Mouse (Mus musculus): Measurements from ENCODE around the gene Prpf31.
A peak's percentile ranks its signal among the peaks of the same experiment; 100 is the strongest.
"Not testable (repeated sequence)": the region's sequence is repeated elsewhere in the genome, so short reads cannot be mapped to it uniquely, and the experiment has no call there.

Prpf31 gene

GRCm38 (mm10) chr7:3629543-3630477 lies at the start of gene Prpf31, which contains the start of gene Tfpt:
Gene Prpf31 (plus strand): TSS chr7:3629985.
Gene Tfpt (minus strand): TSS chr7:3629929.
- peak; percentile 92 for DNase-seq

- peak; percentile 7 for DNase-seq
Measured at GRCm38 (mm10) chr7:3580029-3580428, 49.8 kb upstream of the Prpf31 start.

DNA sequence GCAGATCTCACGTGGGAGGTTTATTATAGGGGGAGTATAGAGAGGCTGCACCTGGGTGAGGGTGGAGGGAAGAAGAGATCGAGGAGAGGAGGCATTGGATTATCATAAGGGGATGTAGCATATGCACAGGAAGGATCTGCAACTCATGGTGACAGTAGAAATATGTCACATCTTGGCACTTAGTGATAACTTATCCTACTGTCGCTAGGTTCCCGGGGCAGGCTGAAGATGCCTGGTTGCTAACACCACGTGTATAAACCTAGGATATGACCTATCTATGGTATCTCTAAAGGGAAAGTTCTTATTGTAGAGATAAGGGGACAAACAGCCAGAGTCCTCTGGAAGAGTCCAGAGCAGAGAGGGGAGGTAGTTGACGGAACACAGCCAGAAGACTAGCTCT lies 44.0 kb upstream of the Prpf31 start:
- no peak for DNase-seq

DNA sequence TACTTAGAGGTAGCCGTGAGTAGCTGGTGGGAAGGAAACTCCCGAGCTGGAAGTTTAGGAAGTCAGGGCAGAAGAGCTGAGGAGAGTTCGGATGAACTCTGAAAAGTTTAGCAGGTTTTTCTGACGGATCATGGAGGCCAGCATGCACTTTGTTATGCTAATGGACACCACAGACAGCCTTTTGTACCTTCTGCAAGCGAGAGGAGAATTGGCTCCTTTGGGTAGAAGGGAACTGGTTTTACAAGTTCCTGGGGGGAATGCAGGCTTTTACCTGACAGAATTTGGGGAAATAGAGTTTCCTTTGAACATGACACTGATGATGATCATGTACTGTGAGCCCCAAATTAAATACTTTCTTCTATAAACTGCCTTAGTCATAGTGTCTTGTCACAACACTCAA lies 43.5 kb upstream of the Prpf31 start:
- no peak for DNase-seq

DNA sequence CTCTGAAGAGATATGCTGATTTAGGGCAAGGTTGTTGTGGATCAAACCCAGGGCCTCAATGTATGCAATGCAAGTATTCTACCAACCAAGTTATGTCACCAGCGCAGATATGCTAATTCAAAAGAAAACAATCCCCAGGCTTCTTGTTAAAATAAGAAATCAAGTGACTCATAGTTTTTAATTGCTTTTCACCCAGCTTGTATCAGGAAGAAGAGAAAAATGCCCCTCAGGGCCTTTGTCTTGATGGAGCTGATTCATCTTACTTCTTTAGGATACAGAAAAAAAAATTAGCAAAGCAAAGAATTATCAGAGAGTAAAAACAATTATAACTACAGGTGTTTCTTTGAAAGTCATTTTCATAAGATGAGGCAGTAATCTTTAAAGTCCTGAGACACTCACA lies 42.5 kb upstream of the Prpf31 start:
- DNase-seq = no peak

DNA sequence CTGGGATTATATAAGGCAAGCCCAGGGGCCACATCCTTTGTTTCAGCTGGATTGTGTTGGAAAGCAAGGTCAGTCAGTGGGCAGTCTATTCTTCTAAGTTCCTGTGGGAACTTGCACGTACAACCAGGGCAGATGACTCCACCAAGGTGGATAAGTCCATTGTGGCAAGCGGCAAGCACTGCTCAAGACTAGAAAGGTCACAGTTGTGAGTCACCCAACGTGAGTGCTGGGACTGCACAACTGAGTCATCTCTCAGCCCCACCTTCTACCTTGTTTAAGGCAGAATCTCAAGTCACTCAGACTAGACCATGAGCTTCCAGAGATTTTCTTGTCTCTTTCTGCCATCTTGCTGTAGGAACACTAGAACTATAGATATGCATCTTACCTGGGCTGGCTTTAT lies 39.2 kb upstream of the Prpf31 start:
- DNase-seq = no peak

DNA sequence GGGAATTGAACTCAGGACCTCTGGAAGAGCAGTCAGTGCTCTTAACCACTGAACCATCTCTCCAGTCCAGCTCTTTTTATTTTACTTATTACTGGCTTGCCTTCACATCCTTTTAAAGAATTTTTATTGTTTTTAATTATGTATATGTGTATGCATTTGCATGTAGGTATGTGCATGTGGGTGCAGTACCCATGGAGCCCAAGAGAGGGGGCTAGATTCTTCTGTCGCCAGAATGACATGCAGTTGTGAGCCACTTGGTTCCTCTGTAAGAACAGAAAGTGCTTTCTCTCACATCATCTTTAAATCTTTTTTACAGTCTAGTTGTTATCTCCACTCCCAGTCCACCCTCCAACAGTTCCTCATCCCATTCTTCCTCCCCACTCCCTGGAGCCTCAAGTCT lies 38.3 kb upstream of the Prpf31 start:
- DNase-seq = no peak

DNA sequence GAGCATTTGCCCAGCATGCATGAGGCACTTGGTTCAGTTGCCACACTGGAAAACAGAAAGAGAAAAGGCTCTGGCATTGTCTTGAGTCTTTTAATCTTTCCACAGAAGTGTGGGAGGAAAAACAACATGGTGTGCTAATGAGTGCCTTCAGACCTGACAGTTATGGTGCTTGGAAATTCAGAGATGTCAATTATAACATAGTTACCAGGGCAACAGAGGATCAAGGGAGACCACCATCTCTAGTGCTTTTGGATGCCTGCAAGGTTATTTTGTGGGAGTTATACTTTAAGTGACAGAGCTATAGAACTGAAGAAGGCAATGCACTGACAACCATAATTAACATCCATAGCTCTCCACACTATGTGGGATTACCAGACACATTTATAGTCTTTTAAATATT lies 35.9 kb upstream of the Prpf31 start:
- no peak for DNase-seq

DNA sequence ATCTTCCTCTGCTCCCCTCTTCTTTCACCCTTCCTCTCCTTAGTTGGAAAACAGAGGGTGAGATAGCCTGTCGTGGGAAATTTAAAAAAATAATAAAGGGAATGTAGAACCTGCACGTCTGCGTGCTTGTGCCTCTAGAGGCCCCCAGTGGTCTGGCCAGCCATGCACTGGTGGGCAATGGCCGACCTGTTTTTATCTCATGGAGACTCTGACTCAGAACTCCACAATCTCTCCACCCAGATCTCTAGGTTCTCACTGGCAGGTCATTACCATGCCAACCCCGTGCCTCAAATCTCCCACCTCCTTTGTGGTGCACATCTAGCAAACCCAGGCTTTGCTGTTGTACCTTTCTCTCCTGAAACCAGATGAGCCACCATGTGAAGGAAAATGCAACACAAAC lies 35.1 kb upstream of the Prpf31 start:
- DNase-seq = no peak

DNA sequence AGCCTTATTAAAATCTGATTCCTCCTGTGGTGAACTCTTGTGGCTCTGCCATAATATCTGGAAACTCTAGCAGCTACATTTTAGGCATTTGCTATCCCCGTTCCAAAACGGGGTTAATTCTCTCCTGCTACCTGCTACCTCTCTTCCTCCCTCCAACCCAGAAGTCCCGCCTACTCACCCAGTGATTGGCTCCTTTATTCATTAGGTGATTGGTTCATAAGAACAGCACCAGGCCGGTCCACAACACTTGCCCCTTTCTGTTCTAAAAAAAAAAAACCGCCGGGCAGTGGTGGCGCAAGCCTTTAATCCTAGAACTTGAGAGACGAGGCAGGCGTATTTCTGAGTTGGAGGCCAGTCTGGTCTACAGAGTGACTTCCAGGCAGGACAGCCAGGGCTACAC lies 34.6 kb upstream of the Prpf31 start:
- peak; percentile 9 for DNase-seq

GRCm38 (mm10) chr7:3597755-3598154 lies 32.0 kb upstream of the Prpf31 start:
- not testable (repeated sequence) for DNase-seq

- DNase-seq = peak; percentile 68
Measured at GRCm38 (mm10) chr7:3601119-3601518, 28.7 kb upstream of the Prpf31 start.

DNA sequence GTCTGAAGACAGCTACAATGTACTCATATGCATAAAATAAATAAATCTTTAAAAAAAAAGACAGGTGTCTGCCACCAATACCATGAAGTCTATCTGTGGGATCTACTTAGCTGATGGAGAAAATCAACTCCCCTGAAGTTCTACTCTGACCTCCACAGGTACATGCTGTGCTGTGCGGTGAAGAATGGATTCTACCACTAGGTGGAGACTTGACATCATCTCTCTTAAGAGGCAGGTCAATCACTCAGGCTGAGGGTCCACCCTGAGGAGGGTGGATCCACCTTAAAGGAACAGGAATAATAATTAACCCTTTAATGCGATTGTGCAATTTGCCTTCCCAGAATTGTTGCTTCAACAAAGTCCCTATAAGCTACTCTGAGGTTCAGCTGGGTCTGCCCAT lies 23.0 kb upstream of the Prpf31 start:
- DNase-seq = peak; percentile 30

DNA sequence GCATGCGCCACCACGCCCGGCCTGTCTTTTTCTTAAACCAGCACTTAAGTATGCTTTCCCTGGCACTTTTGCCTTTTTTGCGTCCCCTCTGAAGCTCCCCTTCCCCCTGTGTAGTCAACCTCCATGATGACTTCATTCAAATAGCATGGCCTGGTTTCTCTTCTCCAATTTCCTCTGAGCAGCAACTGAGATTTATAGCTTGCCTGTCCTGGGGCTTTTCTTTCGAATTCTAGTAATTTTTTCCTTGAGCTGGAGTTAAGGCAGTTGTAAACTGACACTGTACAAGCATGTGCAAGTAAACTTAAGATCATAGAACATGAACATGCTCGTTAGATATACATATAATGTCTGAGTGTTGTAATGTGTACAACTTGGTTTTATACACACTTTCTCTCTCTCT lies 22.4 kb upstream of the Prpf31 start:
- DNase-seq = no peak

DNA sequence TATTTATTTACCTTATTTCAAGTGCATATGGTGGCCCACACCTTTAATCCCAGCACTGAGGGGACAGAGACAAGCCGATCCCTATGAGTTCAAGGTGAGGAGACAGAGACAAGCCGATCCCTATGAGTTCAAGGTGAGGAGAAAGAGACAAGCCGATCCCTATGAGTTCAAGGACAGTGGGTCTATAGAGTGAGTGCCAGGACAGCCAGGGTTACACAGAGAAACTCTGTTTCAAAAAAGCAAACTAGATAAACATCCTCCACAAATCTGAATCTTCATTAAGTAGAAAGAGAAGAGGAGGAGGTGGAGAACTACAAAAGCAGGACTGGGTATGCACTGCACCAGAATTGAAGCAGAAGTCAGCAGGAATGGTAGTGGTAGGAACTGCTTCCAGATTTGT lies 21.1 kb upstream of the Prpf31 start:
- no peak for DNase-seq

DNA sequence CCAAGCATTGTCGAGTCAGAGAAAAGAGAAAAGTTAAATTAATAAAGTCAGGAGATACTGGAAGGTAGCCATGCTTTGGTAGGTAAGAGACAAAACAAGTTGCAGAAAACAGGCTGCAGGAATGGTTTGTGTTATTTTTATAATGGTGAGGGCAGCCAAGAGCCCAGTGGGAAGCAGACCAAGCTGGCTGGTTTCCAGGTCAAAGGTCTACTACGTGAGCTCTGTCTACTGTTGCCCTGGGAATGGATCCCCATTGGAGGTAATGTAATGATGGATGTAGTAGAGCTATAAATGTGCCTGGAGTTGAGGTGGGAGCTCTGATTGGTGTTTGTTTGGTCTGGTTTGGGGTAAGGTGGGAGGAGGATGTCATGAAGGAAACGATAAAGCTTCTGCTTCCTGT lies 20.7 kb upstream of the Prpf31 start:
- DNase-seq = no peak

DNA sequence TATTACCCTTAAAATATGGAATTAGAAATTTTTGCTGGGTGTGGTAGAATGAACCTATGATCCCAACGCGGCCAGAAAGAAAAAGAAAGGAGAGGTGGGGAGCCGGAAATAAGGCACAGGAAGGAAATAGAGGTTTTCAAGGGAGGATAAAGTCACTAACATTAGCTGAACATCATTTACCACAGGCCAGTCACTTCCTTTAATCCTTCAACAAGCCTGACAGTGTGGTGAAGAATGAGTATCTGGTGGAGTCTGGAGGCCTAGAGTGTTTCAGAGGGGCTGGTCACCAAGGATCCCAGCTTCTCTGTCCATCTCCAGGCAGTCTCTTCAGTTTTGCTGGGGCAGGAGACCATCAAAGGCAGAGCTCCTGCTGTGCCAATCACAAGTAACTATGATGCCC lies 19.3 kb upstream of the Prpf31 start:
- no peak for DNase-seq

GRCm38 (mm10) chr7:3611006-3611405 lies 18.8 kb upstream of the Prpf31 start:
- DNase-seq = no peak

GRCm38 (mm10) chr7:3614021-3614420 lies 15.8 kb upstream of the Prpf31 start:
- no peak for DNase-seq

DNA sequence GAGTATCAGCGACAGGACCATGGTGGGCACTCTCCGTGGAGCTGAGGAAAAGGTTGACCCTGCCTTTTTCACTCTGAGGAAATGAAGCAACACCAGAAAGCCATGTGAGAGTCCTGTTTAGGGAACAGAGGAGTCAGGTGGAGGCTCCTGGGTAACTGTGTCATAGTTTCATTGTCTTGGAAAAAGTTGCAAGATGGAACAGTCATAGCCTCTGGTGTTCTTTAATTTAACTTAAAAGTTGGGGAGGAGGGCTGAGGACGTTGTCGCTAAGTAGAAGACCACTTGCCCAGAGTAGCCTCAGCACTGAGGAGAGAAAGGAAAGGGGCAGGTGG lies 13.8 kb upstream of the Prpf31 start, which contains the start of gene Oscar:
TSS of gene Oscar (minus strand) at position 101 of the 332 bp plus-strand sequence.
- no peak for DNase-seq

DNA sequence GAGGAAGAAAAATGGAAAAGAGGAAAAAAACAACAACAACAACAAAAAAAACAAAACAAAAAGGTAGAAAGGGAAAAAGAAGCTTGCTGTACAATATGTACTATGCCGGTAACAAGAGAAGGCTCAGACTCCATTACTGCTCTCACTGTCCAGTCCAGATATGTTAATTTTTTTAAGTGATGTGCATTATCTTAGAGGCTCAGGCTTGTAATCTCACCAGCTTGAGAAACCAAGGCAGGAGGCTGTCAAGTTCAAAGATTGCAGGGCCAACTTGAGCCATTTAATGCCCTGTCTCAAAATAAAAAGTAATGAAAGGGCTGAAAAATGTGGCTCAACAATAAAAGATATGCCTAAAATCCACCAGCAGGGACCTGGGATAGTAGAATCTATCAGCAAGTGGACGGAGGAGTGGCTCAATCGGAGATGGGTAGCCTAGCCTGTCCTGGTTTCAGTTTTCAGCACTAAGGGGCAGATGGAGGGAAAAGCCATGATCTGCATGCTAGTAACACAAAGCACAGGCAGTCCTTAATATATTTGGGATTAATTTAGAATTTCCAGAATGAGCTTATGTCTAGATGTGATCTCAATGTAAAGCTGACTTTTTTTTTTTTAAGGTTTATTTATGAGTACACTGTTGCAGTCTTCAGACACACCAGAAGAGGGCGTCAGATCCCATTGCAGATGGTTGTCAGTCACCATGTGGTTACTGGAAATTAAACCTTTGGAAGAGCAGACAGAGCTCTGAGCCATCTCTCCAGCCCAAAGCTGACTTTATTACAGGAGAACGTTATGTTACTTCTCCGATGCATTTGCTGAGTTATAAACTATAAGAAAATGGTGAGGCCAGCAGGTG lies 13.2 kb upstream of the Prpf31 start:
- peak; percentile 13 for DNase-seq

DNA sequence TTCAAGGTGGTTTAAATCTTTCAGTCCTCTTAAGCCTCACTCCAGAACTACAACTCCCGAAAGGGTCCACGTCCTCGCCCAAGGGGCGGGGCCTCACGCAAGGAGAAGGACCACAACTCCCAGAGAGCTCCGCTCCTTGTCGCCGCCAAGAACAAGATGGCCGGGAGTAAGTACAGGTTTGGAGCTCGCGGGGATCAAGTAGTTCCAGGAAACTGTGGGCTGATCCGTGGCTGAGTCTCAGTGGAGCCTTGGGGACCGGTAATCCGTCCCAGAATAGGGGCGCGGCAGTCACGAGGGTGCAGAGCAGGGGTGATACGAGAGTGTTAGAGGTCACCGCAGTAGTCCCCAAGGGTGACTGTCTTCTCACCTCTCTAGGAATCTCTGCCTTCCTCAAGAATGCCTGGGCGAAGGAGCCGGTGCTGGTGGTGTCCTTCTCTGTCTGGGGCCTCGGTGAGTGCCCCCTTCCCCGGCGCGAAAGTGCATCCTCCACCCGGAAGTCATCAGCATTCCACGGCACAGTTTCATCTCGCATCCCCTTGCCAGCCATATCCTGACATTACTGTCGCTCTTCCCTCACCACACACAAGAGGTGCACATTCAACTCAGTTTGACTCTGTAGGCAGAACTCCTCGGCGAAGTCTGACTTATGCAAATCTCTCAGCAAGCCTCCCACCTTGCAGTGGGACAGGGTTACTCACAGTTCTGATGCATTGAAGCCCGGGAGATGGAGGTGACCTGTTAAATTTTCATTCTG lies 12.4 kb upstream of the Prpf31 start, which contains the start of gene Ndufa3:
TSS of gene Ndufa3 (plus strand) at position 132 of the 754 bp plus-strand sequence.
- peak; percentile 91 for DNase-seq

- peak; percentile 22 for DNase-seq
Measured at GRCm38 (mm10) chr7:3629030-3629429, 755 bp upstream of the Prpf31 start.

All from thymus, postnatal 14 days (tissue).